Mouse (Mus musculus): ENCODE data around the gene Wnt9a.

- no peak for TF ChIP-seq TAL1 (IDR thresholded peaks at IDR 0.05; ENCODE audit: low read length)
- no peak for TF ChIP-seq GATA1 (IDR thresholded peaks at IDR 0.05; ENCODE audit: low read length)
Observed at GRCm38 (mm10) chr11:59366633-59367032, 59.9 kb downstream of the Wnt9a start.

All from erythroblast, embryonic 14.5 days (primary cell).